Mouse (Mus musculus) spleen, adult 2 months (tissue): ENCODE measurements around the gene Arhgef17.

Experiments
- CTCF ChIP-seq: fragments of 200-500 bp; IDR thresholded peaks from 2 replicates; pipeline ENCODE4 v1.5.1; 2011; ENCODE audit warnings: mild to moderate bottlenecking, inconsistent platforms; ENCODE audit not compliant: insufficient read depth, insufficient read length, insufficient replicate concordance; ENCODE audit errors: extremely low read depth
- POLR2A ChIP-seq: fragments of 200-500 bp; IDR thresholded peaks from 2 replicates; pipeline ENCODE4 v1.6.1; 2011; ENCODE audit warnings: low read depth, low read length, inconsistent platforms

- no peak for TF ChIP-seq CTCF
- TF ChIP-seq POLR2A: no peak
These were observed 2.1 kb downstream of the Arhgef17 start for GRCm38 (mm10) chr7:100929639-100930303.
